Mouse (Mus musculus): ENCODE results near the gene Ppp1r3f. TPM values are rescaled to one million over a fixed set of nuclear protein-coding genes. Genes with fewer than 3 reads are reported as not detected.

Gene Ppp1r3f
- 4.3 and 5.1 TPM in 2 replicates for polyA plus RNA-seq (2015; fragmentation: Nextera tagmentation; extraction: Ambion mirVana)

- ATAC-seq = peak; percentile 98
- no peaks in the 10 kb centered on the region for H3K27me3 ChIP-seq
- 21% methylated on average over 55 of the region's 65 CpGs for WGBS
- peak within 1 kb of the TSS; percentile 53 for H3K4me3 ChIP-seq (replicated peaks)
- H3K27ac ChIP-seq = peak within 1 kb of the TSS; percentile 90
- H3K4me1 ChIP-seq (replicated peaks) = peaks cover 34% of the 10 kb centered on the region
- no peaks in the 10 kb centered on the region for H3K36me3 ChIP-seq
- H3K4me2 ChIP-seq (replicated peaks) = peak within 1 kb of the TSS; percentile 62
- no peaks in the 10 kb centered on the region for H3K9me3 ChIP-seq
- peak within 1 kb of the TSS; percentile 77 for H3K9ac ChIP-seq (replicated peaks)
These were observed at the start of gene Ppp1r3f for GRCm38 (mm10) chrX:7574087-7574884. Gene Ppp1r3f (minus strand): TSS chrX:7574283.

- no peak overlapping the region for H3K27ac ChIP-seq
- H3K36me3 ChIP-seq = no peaks in the 10 kb centered on the region
- no peaks in the 10 kb centered on the region for H3K9me3 ChIP-seq
- H3K27me3 ChIP-seq = no peaks in the 10 kb centered on the region
- H3K4me3 ChIP-seq (replicated peaks) = no peak overlapping the region
- ATAC-seq = no peak
- no peak overlapping the region for H3K4me2 ChIP-seq (replicated peaks)
- no peak overlapping the region for H3K9ac ChIP-seq (replicated peaks)
- 79% methylated on average over 12 of the region's 12 CpGs for WGBS
- no peaks in the 10 kb centered on the region for H3K4me1 ChIP-seq (replicated peaks)
These were observed 43.9 kb upstream of the Ppp1r3f start for GRCm38 (mm10) chrX:7617889-7618551.

GRCm38 (mm10) chrX:7610536-7611258 is 36.6 kb upstream of the Ppp1r3f start:
- H3K4me1 ChIP-seq (replicated peaks) = no peaks in the 10 kb centered on the region
- no peaks in the 10 kb centered on the region for H3K27me3 ChIP-seq
- no peak overlapping the region for H3K27ac ChIP-seq

GRCm38 (mm10) chrX:7610035-7610434 is 36.0 kb upstream of the Ppp1r3f start:
- no peaks in the 10 kb centered on the region for H3K36me3 ChIP-seq
- H3K27ac ChIP-seq = no peak overlapping the region
- H3K4me1 ChIP-seq (replicated peaks) = no peaks in the 10 kb centered on the region
- peak overlapping the region; percentile 39 for H3K4me3 ChIP-seq (replicated peaks)
- ATAC-seq = peak; percentile 22; the same call in 1 of the 2 replicates
- WGBS = 23% methylated on average over 21 of the region's 21 CpGs
- H3K9me3 ChIP-seq = no peaks in the 10 kb centered on the region
- peak overlapping the region; percentile 63 for H3K4me2 ChIP-seq (replicated peaks)
- peak overlapping the region; percentile 65 for H3K9ac ChIP-seq (replicated peaks)
- no peaks in the 10 kb centered on the region for H3K27me3 ChIP-seq

More at GRCm38 (mm10) chrX:7610536-7611258, 36.6 kb upstream of the Ppp1r3f start:
- Histone ChIP-seq H3K36me3 (no peaks in the 10 kb centered on the region), H3K4me2 (replicated peaks) (peak overlapping the region; percentile 63), H3K9ac (replicated peaks) (peak overlapping the region; percentile 65), H3K4me3 (replicated peaks) (peak overlapping the region; percentile 39), H3K9me3 (no peaks in the 10 kb centered on the region)
- ATAC-seq = peak; percentile 53
- WGBS = 29% methylated on average over 26 of the region's 26 CpGs

- 74% methylated on average over 6 of the region's 6 CpGs for WGBS
- Histone ChIP-seq H3K27ac (no peak within 1 kb of the TSS), H3K4me2 (replicated peaks) (no peak within 1 kb of the TSS), H3K4me1 (replicated peaks) (peaks cover 10% of the 10 kb centered on the region), H3K9me3 (no peaks in the 10 kb centered on the region), H3K36me3 (no peaks in the 10 kb centered on the region), H3K9ac (replicated peaks) (no peak within 1 kb of the TSS), H3K27me3 (no peaks in the 10 kb centered on the region), H3K4me3 (replicated peaks) (no peak within 1 kb of the TSS)
- ATAC-seq = no peak
These were observed 32.7 kb upstream of the Ppp1r3f start, which contains the start of gene Cacna1f for GRCm38 (mm10) chrX:7606783-7607182. Gene Cacna1f (plus strand): TSS chrX:7607083.

- WGBS = 48% methylated on average over 8 of the region's 8 CpGs
- no peaks in the 10 kb centered on the region for H3K36me3 ChIP-seq
- peaks cover 10% of the 10 kb centered on the region for H3K4me1 ChIP-seq (replicated peaks)
- no peaks in the 10 kb centered on the region for H3K27me3 ChIP-seq
- no peak overlapping the region for H3K27ac ChIP-seq
- no peak overlapping the region for H3K9ac ChIP-seq (replicated peaks)
- no peak overlapping the region for H3K4me2 ChIP-seq (replicated peaks)
- peak; percentile 68 for ATAC-seq
- no peak overlapping the region for H3K4me3 ChIP-seq (replicated peaks)
- H3K9me3 ChIP-seq = no peaks in the 10 kb centered on the region; the same call in 1 of the 2 replicates
These were observed 31.5 kb upstream of the Ppp1r3f start for GRCm38 (mm10) chrX:7605575-7605941.

GRCm38 (mm10) chrX:7604879-7605574 is 30.9 kb upstream of the Ppp1r3f start, which contains the start of gene Ccdc22:
Gene Ccdc22 (minus strand): TSS chrX:7605517.
- H3K4me2 ChIP-seq (replicated peaks) = peak within 1 kb of the TSS; percentile 52
- peak within 1 kb of the TSS; percentile 17; the same call in 1 of the 2 replicates for H3K27ac ChIP-seq
- H3K36me3 ChIP-seq = no peaks in the 10 kb centered on the region
- H3K9ac ChIP-seq (replicated peaks) = peak within 1 kb of the TSS; percentile 37
- H3K9me3 ChIP-seq = no peaks in the 10 kb centered on the region; the same call in 1 of the 2 replicates
- whole genome bisulfite sequencing = 23% methylated on average over 28 of the region's 28 CpGs
- no peaks in the 10 kb centered on the region for H3K27me3 ChIP-seq
- ATAC-seq = peak; percentile 97
- peak within 1 kb of the TSS; percentile 47 for H3K4me3 ChIP-seq (replicated peaks)
- peaks cover 10% of the 10 kb centered on the region for H3K4me1 ChIP-seq (replicated peaks)

GRCm38 (mm10) chrX:7604004-7604403 is 29.9 kb upstream of the Ppp1r3f start:
- Histone ChIP-seq H3K27ac (no peak overlapping the region), H3K9ac (replicated peaks) (no peak overlapping the region), H3K4me3 (replicated peaks) (no peak overlapping the region), H3K36me3 (peaks cover 3% of the 10 kb centered on the region; the same call in 1 of the 2 replicates), H3K27me3 (no peaks in the 10 kb centered on the region), H3K4me2 (replicated peaks) (peak overlapping the region; percentile 52), H3K4me1 (replicated peaks) (peaks cover 10% of the 10 kb centered on the region), H3K9me3 (no peaks in the 10 kb centered on the region; the same call in 1 of the 2 replicates)
- no peak for ATAC-seq
- WGBS = 79% methylated on average over 7 of the region's 7 CpGs

- no peaks in the 10 kb centered on the region for H3K9me3 ChIP-seq
- ATAC-seq = no peak
- 92% methylated on average over 9 of the region's 9 CpGs for WGBS
- no peaks in the 10 kb centered on the region for H3K27me3 ChIP-seq
- H3K4me3 ChIP-seq (replicated peaks) = no peak overlapping the region
- H3K4me2 ChIP-seq (replicated peaks) = no peak overlapping the region
- H3K4me1 ChIP-seq (replicated peaks) = no peaks in the 10 kb centered on the region
- no peak overlapping the region for H3K27ac ChIP-seq
- peaks cover 68% of the 10 kb centered on the region for H3K36me3 ChIP-seq
- no peak overlapping the region for H3K9ac ChIP-seq (replicated peaks)
These were observed 21.3 kb upstream of the Ppp1r3f start for GRCm38 (mm10) chrX:7595371-7595770.

- Histone ChIP-seq H3K36me3 (peaks cover 14% of the 10 kb centered on the region; the same call in 1 of the 2 replicates), H3K27ac (no peak overlapping the region), H3K4me1 (replicated peaks) (no peaks in the 10 kb centered on the region), H3K27me3 (no peaks in the 10 kb centered on the region), H3K9ac (replicated peaks) (no peak overlapping the region), H3K9me3 (no peaks in the 10 kb centered on the region), H3K4me2 (replicated peaks) (no peak overlapping the region), H3K4me3 (replicated peaks) (no peak overlapping the region)
- no peak for ATAC-seq
- 91% methylated on average over 5 of the region's 5 CpGs for WGBS
These were observed 12.3 kb upstream of the Ppp1r3f start for GRCm38 (mm10) chrX:7586356-7586755.

GRCm38 (mm10) chrX:7583881-7584280 is 9.8 kb upstream of the Ppp1r3f start:
- H3K27me3 ChIP-seq = no peaks in the 10 kb centered on the region
- H3K4me3 ChIP-seq (replicated peaks) = no peak overlapping the region
- no peak overlapping the region for H3K9ac ChIP-seq (replicated peaks)
- 96% methylated on average over 11 of the region's 11 CpGs for WGBS
- H3K4me2 ChIP-seq (replicated peaks) = no peak overlapping the region
- ATAC-seq = no peak
- H3K36me3 ChIP-seq = peaks cover 7% of the 10 kb centered on the region; the same call in 1 of the 2 replicates
- H3K27ac ChIP-seq = no peak overlapping the region
- no peaks in the 10 kb centered on the region for H3K9me3 ChIP-seq
- H3K4me1 ChIP-seq (replicated peaks) = no peaks in the 10 kb centered on the region

Data from midbrain, embryonic 13.5 days (tissue).